Mouse (Mus musculus) R1 (cell line): ENCODE data around the gene Dtx2.
"Not testable (repeated sequence)": the region's sequence is repeated elsewhere in the genome, so short reads cannot be mapped to it uniquely, and the experiment has no call there.

Source experiments
- DNase-seq: peaks from one replicate; pipeline ENCODE4 v3.0.0-alpha.2; 2018; ENCODE audit warnings: low read depth, low spot score

Dtx2 gene

GRCm38 (mm10) chr5:136061567-136061966 is 67.0 kb downstream of the Dtx2 start:
- DNase-seq = peak; percentile 89

- DNase-seq = peak; percentile 87
These were observed 69.3 kb downstream of the Dtx2 start for GRCm38 (mm10) chr5:136063920-136064319.

GRCm38 (mm10) chr5:136066404-136067148 is 72.0 kb downstream of the Dtx2 start:
- not testable (repeated sequence) for DNase-seq

GRCm38 (mm10) chr5:136069411-136069810 is 74.8 kb downstream of the Dtx2 start:
- DNase-seq = peak; percentile 82

- DNase-seq = peak; percentile 33
These were observed 78.5 kb downstream of the Dtx2 start for GRCm38 (mm10) chr5:136073051-136073450.

- DNase-seq = peak; percentile 80
These were observed 78.9 kb downstream of the Dtx2 start for GRCm38 (mm10) chr5:136073526-136073925.

- no peak for DNase-seq
These were observed 80.5 kb downstream of the Dtx2 start for GRCm38 (mm10) chr5:136075076-136075475.

- peak; percentile 92 for DNase-seq
These were observed 81.7 kb downstream of the Dtx2 start for GRCm38 (mm10) chr5:136076284-136076683.

GRCm38 (mm10) chr5:136077001-136077550 is 82.5 kb downstream of the Dtx2 start:
- DNase-seq = no peak

- no peak for DNase-seq
These were observed 83.5 kb downstream of the Dtx2 start for GRCm38 (mm10) chr5:136078136-136078535.

GRCm38 (mm10) chr5:136082345-136082744 is 87.7 kb downstream of the Dtx2 start:
- DNase-seq = peak; percentile 83
